Mouse (Mus musculus): ENCODE results near the gene AW551984. TPM values are rescaled to one million over a fixed set of nuclear protein-coding genes. Genes with fewer than 3 reads are reported as not detected.

Gene AW551984
- total RNA-seq, 1 experiment from 2014 or later, result not detected

Other genes starting within 250 kb of the AW551984 start
- gene Olfr951, start 217.0 kb downstream of the AW551984 start, total RNA-seq (2017), result not detected in 3 replicates
- not detected in 3 replicates for gene Olfr952, start 177.3 kb downstream of the AW551984 start, total RNA-seq (2017)
- not detected in 3 replicates for gene Olfr954, start 147.7 kb downstream of the AW551984 start, total RNA-seq (2017)
- not detected in 3 replicates for gene Olfr955, start 132.5 kb downstream of the AW551984 start, total RNA-seq (2017)
- not detected in 3 replicates for gene Olfr44, start 110.4 kb downstream of the AW551984 start, total RNA-seq (2017)
- not detected in 3 replicates for gene Olfr957, start 88.6 kb downstream of the AW551984 start, total RNA-seq (2017)
- not detected in 3 replicates for gene Olfr958, start 50.3 kb downstream of the AW551984 start, total RNA-seq (2017)
- not detected in 3 replicates for gene Olfr959, start 28.8 kb downstream of the AW551984 start, total RNA-seq (2017)
- gene Olfr148, start 6.3 kb upstream of the AW551984 start, total RNA-seq (2017), result not detected in 3 replicates
- not detected in 3 replicates for gene Olfr960, start 17.0 kb upstream of the AW551984 start, total RNA-seq (2017)
- not detected in 3 replicates for gene Olfr961, start 40.7 kb upstream of the AW551984 start, total RNA-seq (2017)
- not detected in 3 replicates for gene Olfr963, start 62.8 kb upstream of the AW551984 start, total RNA-seq (2017)
- not detected in 3 replicates for gene Olfr149, start 102.7 kb upstream of the AW551984 start, total RNA-seq (2017)
- not detected in 3 replicates for gene Olfr965, start 107.0 kb upstream of the AW551984 start, total RNA-seq (2017)
- not detected in 3 replicates for gene Olfr150, start 126.6 kb upstream of the AW551984 start, total RNA-seq (2017)
- 1.1 TPM in 1 of 3 replicates, not detected in the others for gene Olfr967, start 141.8 kb upstream of the AW551984 start, total RNA-seq (2017)
- gene Olfr968, start 178.8 kb upstream of the AW551984 start, total RNA-seq (2017), result not detected in 3 replicates
- not detected in 3 replicates for gene Olfr969, start 186.5 kb upstream of the AW551984 start, total RNA-seq (2017)
- not detected in 3 replicates for gene Olfr970, start 204.5 kb upstream of the AW551984 start, total RNA-seq (2017)
- not detected in 3 replicates for gene Olfr971, start 232.5 kb upstream of the AW551984 start, total RNA-seq (2017)

All from monocyte, adult 5-6 weeks (primary cell).